Mouse (Mus musculus): ENCODE data around the gene Klf5.

DNA sequence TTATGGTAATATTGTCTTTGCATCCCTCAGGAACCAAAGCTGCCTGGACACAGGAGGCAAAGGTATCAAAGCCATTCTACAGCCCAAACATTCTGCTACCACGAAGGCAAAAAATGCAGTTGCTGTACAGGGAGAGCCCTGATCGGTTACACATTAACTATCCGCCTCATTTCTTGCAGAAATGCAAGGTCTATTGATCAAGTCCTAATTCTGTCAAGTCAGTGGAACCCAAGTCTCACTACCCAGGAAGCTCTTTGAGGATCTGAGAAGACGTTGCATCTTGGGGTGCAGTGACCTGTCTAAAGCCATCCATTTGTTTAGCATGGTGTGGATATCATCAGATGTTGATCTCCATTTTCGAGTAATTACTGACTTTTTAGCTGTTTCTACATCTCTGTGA, 18.1 kb upstream of the Klf5 start:
- TF ChIP-seq CTCF (IDR thresholded peaks at IDR 0.05; ENCODE audit: borderline replicate concordance, insufficient read depth, low read depth, low read length), result no peak
- TF ChIP-seq POLR2A (IDR thresholded peaks at IDR 0.05; ENCODE audit: borderline replicate concordance, insufficient read depth, low read length), result no peak

All from cerebellum, adult 2 months (tissue).